Mouse (Mus musculus) heart, embryonic 11.5 days (tissue): ENCODE results near the gene Recql5. TPM values are rescaled to one million over a fixed set of nuclear protein-coding genes. Genes with fewer than 3 reads are reported as not detected.
A peak's percentile ranks its signal among the peaks of the same experiment; 100 is the strongest.

ENCODE experiments used
- ATAC-seq: fragments of 200-750 bp; cut with Nextera tagmentation; replicated peaks from 2 replicates; pipeline ENCODE4 v1.8.0; 2017; ENCODE audit warnings: moderate library complexity; ENCODE audit not compliant: insufficient number of reproducible peaks, low FRiP score, low TSS enrichment
- H3K27ac ChIP-seq: fragments of 300-500 bp; sonication (generic); 2 replicates; pipeline ENCODE4 v1.5.1; 2014; ENCODE audit warnings: mild to moderate bottlenecking, low read depth, low read length
- H3K27me3 ChIP-seq: fragments of 300-500 bp; sonication (generic); 2 replicates; pipeline ENCODE4 v1.6.1; 2014; ENCODE audit warnings: mild to moderate bottlenecking, low read length, mixed read lengths; ENCODE audit not compliant: control insufficient read depth, insufficient read depth
- H3K36me3 ChIP-seq: fragments of 300-500 bp; sonication (generic); 2 replicates; pipeline ENCODE4 v1.6.1; 2014; ENCODE audit warnings: mild to moderate bottlenecking, low read length, moderate library complexity, mixed read lengths; ENCODE audit not compliant: control insufficient read depth, insufficient read depth
- H3K4me1 ChIP-seq: fragments of 300-500 bp; sonication (generic); 2 replicates; pipeline ENCODE4 v1.6.1; 2014; ENCODE audit warnings: low read length; ENCODE audit not compliant: control insufficient read depth, insufficient read depth
- H3K4me2 ChIP-seq: fragments of 300-500 bp; sonication (generic); 2 replicates; pipeline ENCODE4 v1.6.1; 2014; ENCODE audit warnings: mild to moderate bottlenecking, moderate library complexity
- H3K4me3 ChIP-seq: fragments of 300-500 bp; sonication (generic); 2 replicates; pipeline ENCODE4 v1.5.1; 2014; ENCODE audit warnings: low read depth, low read length
- H3K9ac ChIP-seq: fragments of 300-500 bp; sonication (generic); 2 replicates; pipeline ENCODE4 v1.6.1; 2014; ENCODE audit warnings: mild to moderate bottlenecking, low read depth, low read length, moderate library complexity
- H3K9me3 ChIP-seq: fragments of 300-500 bp; sonication (generic); replicated peaks from 2 replicates; pipeline ENCODE4 v1.6.1; 2016; ENCODE audit warnings: low read length; ENCODE audit not compliant: control insufficient read depth
- WGBS: fragments of 180-500 bp; shearing (Covaris S2); extraction: QIAGEN DNeasy Blood & Tissue Kit; methylation state at CpG from one replicate; pipeline ENCODE4 v1.1.7; 2014; ENCODE audit not compliant: insufficient replicate concordance; 5-methylcytosine and 5-hydroxymethylcytosine counted together
- polyA plus RNA-seq: library from polyadenylated mRNA; unstranded; fragments of >200 nt; fragmentation: Nextera tagmentation; extraction: Ambion mirVana; gene quantifications from 2 replicates; pipeline ENCODE4 v1.2.1, GENCODE M21; 2014

Recql5 gene
- polyA plus RNA-seq, 1 experiment from 2014 or later = 12.3 TPM

- H3K4me2 ChIP-seq = no peak overlapping the region
- H3K36me3 ChIP-seq = no peaks in the 10 kb centered on the region
- H3K4me3 ChIP-seq = no peak overlapping the region
- peaks cover 3% of the 10 kb centered on the region for H3K4me1 ChIP-seq
- 67% methylated on average over 6 of the region's 6 CpGs for WGBS
- no peak overlapping the region for H3K27ac ChIP-seq
- no peaks in the 10 kb centered on the region for H3K9me3 ChIP-seq
- no peak overlapping the region for H3K9ac ChIP-seq
- no peaks in the 10 kb centered on the region; the same call in 1 of the 2 replicates for H3K27me3 ChIP-seq
- no peak for ATAC-seq
Observed at GRCm38 (mm10) chr11:115877174-115877755, 56.0 kb downstream of the Recql5 start.

GRCm38 (mm10) chr11:115876438-115876837 is 56.8 kb downstream of the Recql5 start:
- Histone ChIP-seq H3K4me1 (peaks cover 11% of the 10 kb centered on the region), H3K4me2 (no peak overlapping the region), H3K36me3 (no peaks in the 10 kb centered on the region), H3K9ac (no peak overlapping the region), H3K9me3 (no peaks in the 10 kb centered on the region), H3K4me3 (no peak overlapping the region), H3K27ac (no peak overlapping the region), H3K27me3 (no peaks in the 10 kb centered on the region; the same call in 1 of the 2 replicates)
- ATAC-seq = no peak
- 79% methylated on average over 5 of the region's 5 CpGs for WGBS

- peaks cover 11% of the 10 kb centered on the region for H3K4me1 ChIP-seq
- H3K36me3 ChIP-seq = no peaks in the 10 kb centered on the region
- no peaks in the 10 kb centered on the region; the same call in 1 of the 2 replicates for H3K27me3 ChIP-seq
- no peaks in the 10 kb centered on the region for H3K9me3 ChIP-seq
- H3K4me2 ChIP-seq = no peak overlapping the region
- no peak overlapping the region for H3K4me3 ChIP-seq
- 91% methylated on average over 3 of the region's 3 CpGs for WGBS
- no peak for ATAC-seq
- H3K9ac ChIP-seq = no peak overlapping the region
- no peak overlapping the region for H3K27ac ChIP-seq
Observed at GRCm38 (mm10) chr11:115875935-115876334, 57.3 kb downstream of the Recql5 start.

- H3K9ac ChIP-seq = no peak overlapping the region
- WGBS = 80% methylated on average over 4 of the region's 4 CpGs
Observed at GRCm38 (mm10) chr11:115872437-115872836, 60.8 kb downstream of the Recql5 start.

GRCm38 (mm10) chr11:115869393-115869792 is 63.9 kb downstream of the Recql5 start:
- Histone ChIP-seq H3K36me3 (no peaks in the 10 kb centered on the region), H3K4me1 (peaks cover 15% of the 10 kb centered on the region), H3K4me2 (no peak overlapping the region), H3K9ac (no peak overlapping the region), H3K27me3 (peaks cover 4% of the 10 kb centered on the region; the same call in 1 of the 2 replicates), H3K27ac (no peak overlapping the region), H3K9me3 (no peaks in the 10 kb centered on the region), H3K4me3 (no peak overlapping the region)
- ATAC-seq = no peak
- 79% methylated on average over 8 of the region's 8 CpGs for WGBS

More at GRCm38 (mm10) chr11:115872437-115872836, 60.8 kb downstream of the Recql5 start:
- no peak; the same call in 1 of the 2 replicates for ATAC-seq
- Histone ChIP-seq H3K36me3 (no peaks in the 10 kb centered on the region), H3K4me1 (peaks cover 15% of the 10 kb centered on the region), H3K27ac (no peak overlapping the region), H3K9me3 (no peaks in the 10 kb centered on the region), H3K4me3 (no peak overlapping the region), H3K4me2 (no peak overlapping the region; the same call in 1 of the 2 replicates), H3K27me3 (no peaks in the 10 kb centered on the region; the same call in 1 of the 2 replicates)

GRCm38 (mm10) chr11:115863895-115864294 is 69.4 kb downstream of the Recql5 start:
- no peak overlapping the region for H3K9ac ChIP-seq
- H3K9me3 ChIP-seq = no peaks in the 10 kb centered on the region
- no peaks in the 10 kb centered on the region for H3K36me3 ChIP-seq
- no peak for ATAC-seq
- H3K27ac ChIP-seq = no peak overlapping the region
- peaks cover 5% of the 10 kb centered on the region; the same call in 1 of the 2 replicates for H3K4me1 ChIP-seq
- 86% methylated on average over 8 of the region's 8 CpGs for WGBS
- H3K4me2 ChIP-seq = no peak overlapping the region
- H3K4me3 ChIP-seq = no peak overlapping the region
- H3K27me3 ChIP-seq = peaks cover 33% of the 10 kb centered on the region

- Histone ChIP-seq H3K4me1 (peaks cover 9% of the 10 kb centered on the region), H3K4me2 (peak overlapping the region; percentile 74), H3K4me3 (peak overlapping the region; percentile 45), H3K36me3 (peaks cover 7% of the 10 kb centered on the region; the same call in 1 of the 2 replicates), H3K9ac (peak overlapping the region; percentile 61), H3K27me3 (peaks cover 50% of the 10 kb centered on the region), H3K27ac (no peak overlapping the region), H3K9me3 (no peaks in the 10 kb centered on the region)
- peak; percentile 72 for ATAC-seq
- 1% methylated on average over 69 of the region's 75 CpGs for WGBS
Observed at GRCm38 (mm10) chr11:115859143-115859945, 73.9 kb downstream of the Recql5 start.

GRCm38 (mm10) chr11:115858354-115858753 is 74.9 kb downstream of the Recql5 start, which contains the start of gene Myo15b:
Myo15b (plus strand) TSS chr11:115858406.
- Histone ChIP-seq H3K4me2 (peak within 1 kb of the TSS; percentile 74), H3K27me3 (peaks cover 50% of the 10 kb centered on the region), H3K27ac (no peak within 1 kb of the TSS), H3K9ac (peak within 1 kb of the TSS; percentile 61), H3K4me3 (peak within 1 kb of the TSS; percentile 45), H3K4me1 (peaks cover 9% of the 10 kb centered on the region), H3K9me3 (no peaks in the 10 kb centered on the region), H3K36me3 (peaks cover 7% of the 10 kb centered on the region; the same call in 1 of the 2 replicates)
- 14% methylated on average over 27 of the region's 27 CpGs for WGBS
- ATAC-seq = no peak
